Mouse (Mus musculus) E14TG2a.4 (cell line): ENCODE results near the gene Fryl.

Experiments
- CTCF ChIP-seq: conservative IDR thresholded peaks from 2 replicates; pipeline ENCODE4 v1.5.1; 2014; ENCODE audit warnings: low read length
- POU5F1 ChIP-seq: IDR thresholded peaks from 2 replicates; pipeline ENCODE4 v1.6.1; 2014; ENCODE audit warnings: low read length, borderline replicate concordance

- TF ChIP-seq CTCF (no peak), POU5F1 (no peak)
Observed at GRCm38 (mm10) chr5:73186912-73187311, 69.5 kb downstream of the Fryl start.
